Mouse (Mus musculus): Measurements from ENCODE around the gene Spata16.

DNA sequence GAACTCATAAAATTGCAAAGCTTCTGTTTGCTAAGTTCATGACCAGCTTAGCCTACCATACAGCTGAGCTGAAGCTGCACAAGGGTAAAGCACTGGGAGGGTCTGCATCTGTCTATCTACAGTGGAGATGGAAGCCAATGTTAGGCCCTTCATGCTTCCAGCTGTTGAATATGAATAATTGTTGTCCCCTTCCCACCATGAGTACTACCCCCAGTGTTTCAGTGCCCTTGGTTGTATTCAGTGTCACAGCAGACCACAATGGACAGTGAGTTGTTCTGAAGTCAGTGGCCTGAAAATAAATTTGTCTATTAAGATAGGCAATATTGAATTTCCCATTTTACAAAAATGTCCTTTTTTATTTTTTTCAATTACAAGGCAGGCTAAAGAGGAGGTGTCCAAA, 212.8 kb downstream of the Spata16 start:
- TF ChIP-seq CTCF (IDR thresholded peaks at IDR 0.05; ENCODE audit: low read depth, low read length) (no peak), POLR2A (IDR thresholded peaks at IDR 0.05; ENCODE audit: borderline replicate concordance, low read depth, low read length) (no peak)
